Comparison of ENCODE assay signal across 14 mouse cellular contexts in genomic region chr7:143444580-143444954, GRCm38 (mm10). TPM values are rescaled to one million over a fixed set of nuclear protein-coding genes. Genes with fewer than 3 reads are reported as not detected.
DNase-seq lines count a peak whose midpoint lies in the region; ATAC-seq and TF ChIP-seq lines count a peak whose summit lies in the region.
"Had no signal": no experiment of that assay in that cellular context is flagged by ENCODE, and none has a peak within 500 bp of the region (broad histone marks: within the 10 kb centered on the region; RNA-seq: fewer than 3 reads in every experiment).

No protein-coding gene starts in this region.

- peaks cover 69% of the 10 kb centered on the region for H3K27me3 ChIP-seq in heart, embryonic 13.5 days (replicated peaks)
- peaks cover 3% of the 10 kb centered on the region; the same call in 1 of the 2 replicates for H3K27me3 ChIP-seq in stomach, embryonic 14.5 days (ENCODE audit: control insufficient read depth, insufficient read depth, low read length)
- no peaks in the 10 kb centered on the region; the same call in 1 of the 2 replicates for H3K27me3 ChIP-seq in stomach, postnatal 0 days (ENCODE audit: control insufficient read depth, insufficient read depth, low read length)
- H3K27me3 ChIP-seq in limb, embryonic 11.5 days (ENCODE audit: control insufficient read depth, insufficient read depth, low read length), result peaks cover 35% of the 10 kb centered on the region
- H3K27me3 ChIP-seq in neural tube, embryonic 15.5 days (replicated peaks), result peaks cover 15% of the 10 kb centered on the region

- peak overlapping the region; percentile 76 for H3K4me2 ChIP-seq in heart, embryonic 13.5 days
- no peak overlapping the region; the same call in 1 of the 2 replicates for H3K4me2 ChIP-seq in stomach, embryonic 14.5 days (replicated peaks; ENCODE audit: low read depth, low read length)
- no peak overlapping the region for H3K4me2 ChIP-seq in stomach, postnatal 0 days (replicated peaks; ENCODE audit: low read depth)
- peak overlapping the region; percentile 60; the same call in 1 of the 2 replicates for H3K4me2 ChIP-seq in limb, embryonic 11.5 days (ENCODE audit: low read depth, severe bottlenecking)
- H3K4me2 ChIP-seq in neural tube, embryonic 15.5 days, result peak overlapping the region; percentile 72

- no peaks in the 10 kb centered on the region for H3K9me3 ChIP-seq in heart, embryonic 13.5 days
- H3K9me3 ChIP-seq in stomach, embryonic 14.5 days (ENCODE audit: control insufficient read depth, low read depth, low read length), result no peaks in the 10 kb centered on the region
- no peaks in the 10 kb centered on the region for H3K9me3 ChIP-seq in stomach, postnatal 0 days (ENCODE audit: control insufficient read depth, low read length)
- no peaks in the 10 kb centered on the region for H3K9me3 ChIP-seq in limb, embryonic 11.5 days (ENCODE audit: control insufficient read depth, low read length)
- H3K9me3 ChIP-seq in neural tube, embryonic 15.5 days (replicated peaks), result no peaks in the 10 kb centered on the region

- ATAC-seq in heart, embryonic 13.5 days (ENCODE audit: extremely low read depth, insufficient number of reproducible peaks, low FRiP score, low TSS enrichment), result no peak
- no peak for ATAC-seq in stomach, embryonic 14.5 days (ENCODE audit: insufficient number of reproducible peaks, insufficient read depth, low FRiP score, low read depth)
- no peak for ATAC-seq in stomach, postnatal 0 days (ENCODE audit: low FRiP score, low TSS enrichment)
- no peak for ATAC-seq in limb, embryonic 11.5 days (ENCODE audit: insufficient number of reproducible peaks, low FRiP score, low TSS enrichment, low read depth)
- ATAC-seq in neural tube, embryonic 15.5 days (ENCODE audit: low FRiP score), result no peak

- no peak overlapping the region for H3K9ac ChIP-seq in heart, embryonic 13.5 days
- no peak overlapping the region for H3K9ac ChIP-seq in stomach, embryonic 14.5 days (replicated peaks; ENCODE audit: low read depth, low read length)
- no peak overlapping the region for H3K9ac ChIP-seq in stomach, postnatal 0 days (ENCODE audit: low read length)
- no peak overlapping the region; the same call in 1 of the 2 replicates for H3K9ac ChIP-seq in limb, embryonic 11.5 days (ENCODE audit: low read length)
- H3K9ac ChIP-seq in neural tube, embryonic 15.5 days (replicated peaks), result no peak overlapping the region
- H3K9ac ChIP-seq: liver, embryonic 14.5 days had no signal

- WGBS in heart, embryonic 13.5 days, result 56% methylated on average over 8 of the region's 8 CpGs
- WGBS in stomach, embryonic 14.5 days, result 54% methylated on average over 8 of the region's 8 CpGs
- WGBS in stomach, postnatal 0 days, result 68% methylated on average over 8 of the region's 8 CpGs
- 29% methylated on average over 8 of the region's 8 CpGs for WGBS in limb, embryonic 11.5 days
- 21% methylated on average over 8 of the region's 8 CpGs for WGBS in neural tube, embryonic 15.5 days

- H3K4me3 ChIP-seq in heart, embryonic 13.5 days, result no peak overlapping the region
- 0 out of 2 replicates have a peak overlapping the region, but pooled peaks have one; percentile 33 for H3K4me3 ChIP-seq in stomach, embryonic 14.5 days (ENCODE audit: low read depth, low read length)
- H3K4me3 ChIP-seq in stomach, postnatal 0 days (ENCODE audit: low read depth, low read length), result no peak overlapping the region
- H3K4me3 ChIP-seq in limb, embryonic 11.5 days (ENCODE audit: low read depth, low read length), result peak overlapping the region; percentile 28; the same call in 1 of the 2 replicates
- no peak overlapping the region for H3K4me3 ChIP-seq in neural tube, embryonic 15.5 days (replicated peaks)

- intact Hi-C loops in left cerebral cortex, postnatal 10 days (cut with DNase I), result no loop called here

- peaks cover 19% of the 10 kb centered on the region for H3K4me1 ChIP-seq in heart, embryonic 13.5 days
- peaks cover 15% of the 10 kb centered on the region; the same call in 1 of the 2 replicates for H3K4me1 ChIP-seq in stomach, embryonic 14.5 days (ENCODE audit: control insufficient read depth, insufficient read depth, low read length)
- 0 out of 2 replicates have a peak, but pooled peaks cover 6% of the 10 kb centered on the region for H3K4me1 ChIP-seq in stomach, postnatal 0 days (replicated peaks; ENCODE audit: control insufficient read depth, insufficient read depth)
- H3K4me1 ChIP-seq in limb, embryonic 11.5 days (ENCODE audit: control insufficient read depth, insufficient read depth, low read length), result peaks cover 12% of the 10 kb centered on the region
- peaks cover 23% of the 10 kb centered on the region for H3K4me1 ChIP-seq in neural tube, embryonic 15.5 days

- H3K27ac ChIP-seq in heart, embryonic 13.5 days (replicated peaks), result no peak overlapping the region
- H3K27ac ChIP-seq in stomach, embryonic 14.5 days (ENCODE audit: low read length), result no peak overlapping the region
- no peak overlapping the region for H3K27ac ChIP-seq in stomach, postnatal 0 days (replicated peaks)
- no peak overlapping the region for H3K27ac ChIP-seq in limb, embryonic 11.5 days (replicated peaks; ENCODE audit: low read depth, low read length)
- H3K27ac ChIP-seq in neural tube, embryonic 15.5 days (replicated peaks), result no peak overlapping the region
- H3K27ac ChIP-seq: liver, embryonic 14.5 days; macrophage had no signal

- H3K36me3 ChIP-seq in heart, embryonic 13.5 days, result no peaks in the 10 kb centered on the region
- no peaks in the 10 kb centered on the region for H3K36me3 ChIP-seq in stomach, embryonic 14.5 days (ENCODE audit: control insufficient read depth, insufficient read depth, low read length)
- H3K36me3 ChIP-seq in stomach, postnatal 0 days (ENCODE audit: control insufficient read depth, insufficient read depth, low read length), result no peaks in the 10 kb centered on the region
- H3K36me3 ChIP-seq in limb, embryonic 11.5 days (ENCODE audit: control insufficient read depth, insufficient read depth, low read length), result no peaks in the 10 kb centered on the region
- no peaks in the 10 kb centered on the region for H3K36me3 ChIP-seq in neural tube, embryonic 15.5 days

- no peak for TF ChIP-seq CTCF in stomach, postnatal 0 days (IDR thresholded peaks at IDR 0.05; ENCODE audit: low read depth)

- no peak for TF ChIP-seq EP300 in stomach, postnatal 0 days (optimal IDR thresholded peaks at IDR 0.05)

- DNase-seq in heart, adult 9 months (ENCODE audit: low spot score in 2 of 2), result no peak
- no peak for DNase-seq in stomach, postnatal 0 days (ENCODE audit: low spot score)
- DNase-seq in limb, embryonic 11.5 days (ENCODE audit: low spot score), result no peak
- DNase-seq in left cerebral cortex, postnatal 10 days (ENCODE audit: extremely low spot score in 1 of 2, low spot score in 2 of 2), result no peak
- no peak for DNase-seq in frontal cortex, postnatal 10 days (ENCODE audit: low spot score in 2 of 2)
- DNase-seq: cerebellum, adult 9-10 months; kidney, adult 8-10 months; right cerebral cortex, postnatal 25 days had no signal

RNA-seq across cellular contexts. Expression of gene Cdkn1c, which starts 16.3 kb away (rescaled TPM):
- polyA plus RNA-seq in heart, embryonic 13.5 days (2015; fragmentation: Nextera tagmentation; extraction: Ambion mirVana), result 621 and 622 TPM in 2 replicates
- polyA plus RNA-seq in stomach, embryonic 14.5 days (2014; fragmentation: Nextera tagmentation; extraction: Ambion mirVana), result 824 and 970 TPM in 2 replicates
- 185 and 199 TPM in 2 replicates for polyA plus RNA-seq in stomach, postnatal 0 days (2015; fragmentation: Nextera tagmentation; extraction: Ambion mirVana)
- polyA plus RNA-seq in limb, embryonic 11.5 days (2014; fragmentation: Nextera tagmentation; extraction: Ambion mirVana), result 1,044 and 1,081 TPM in 2 replicates
- polyA plus RNA-seq in neural tube, embryonic 15.5 days (2015; fragmentation: Nextera tagmentation; extraction: Ambion mirVana), result 275 and 292 TPM in 2 replicates
- total RNA-seq in left cerebral cortex, postnatal 10 days (2021), result 10 to 100 TPM; 14.2 to 15.1 TPM

RNA-seq across cellular contexts. Expression of gene Slc22a18, which starts 29.0 kb away (rescaled TPM):
- polyA plus RNA-seq in heart, embryonic 13.5 days (2015; fragmentation: Nextera tagmentation; extraction: Ambion mirVana), result 0.90 and 1.3 TPM in 2 replicates
- 9.2 and 9.8 TPM in 2 replicates for polyA plus RNA-seq in stomach, embryonic 14.5 days (2014; fragmentation: Nextera tagmentation; extraction: Ambion mirVana)
- 27.0 and 28.1 TPM in 2 replicates for polyA plus RNA-seq in stomach, postnatal 0 days (2015; fragmentation: Nextera tagmentation; extraction: Ambion mirVana)
- polyA plus RNA-seq in limb, embryonic 11.5 days (2014; fragmentation: Nextera tagmentation; extraction: Ambion mirVana), result 0.96 and 0.97 TPM in 2 replicates
- polyA plus RNA-seq in neural tube, embryonic 15.5 days (2015; fragmentation: Nextera tagmentation; extraction: Ambion mirVana), result 0.61 and 2.0 TPM in 2 replicates
- total RNA-seq in left cerebral cortex, postnatal 10 days (2021), result under 1 TPM; 0.24 to 0.61 TPM

RNA-seq across cellular contexts. Expression of gene Phlda2, which starts 58.4 kb away (rescaled TPM):
- polyA plus RNA-seq in heart, embryonic 13.5 days (2015; fragmentation: Nextera tagmentation; extraction: Ambion mirVana), result 1.2 and 2.3 TPM in 2 replicates
- 4.6 and 5.9 TPM in 2 replicates for polyA plus RNA-seq in stomach, embryonic 14.5 days (2014; fragmentation: Nextera tagmentation; extraction: Ambion mirVana)
- polyA plus RNA-seq in stomach, postnatal 0 days (2015; fragmentation: Nextera tagmentation; extraction: Ambion mirVana), result 15.3 and 16.8 TPM in 2 replicates
- 7.5 and 9.6 TPM in 2 replicates for polyA plus RNA-seq in limb, embryonic 11.5 days (2014; fragmentation: Nextera tagmentation; extraction: Ambion mirVana)
- polyA plus RNA-seq in neural tube, embryonic 15.5 days (2015; fragmentation: Nextera tagmentation; extraction: Ambion mirVana), result 1.0 and 1.3 TPM in 2 replicates
- total RNA-seq in left cerebral cortex, postnatal 10 days (2021), result not detected
- total RNA-seq: gastrocnemius, adult 8-10 months had no signal
- polyA plus RNA-seq: macrophage had no signal

Comparison
In these comparisons a context has a peak if more than half of its experiments do, and no peak if none do; other contexts are left out.
1. H3K4me3 ChIP-seq: peak in stomach, embryonic 14.5 days (single experiment) and limb, embryonic 11.5 days (single experiment); none in heart, embryonic 13.5 days (single experiment), stomach, postnatal 0 days (single experiment) and neural tube, embryonic 15.5 days (single experiment).
2. H3K4me2 ChIP-seq: peak in heart, embryonic 13.5 days (single experiment), limb, embryonic 11.5 days (single experiment) and neural tube, embryonic 15.5 days (single experiment); none in stomach, embryonic 14.5 days (single experiment) and stomach, postnatal 0 days (single experiment).